Mouse (Mus musculus) forebrain, embryonic 14.5 days (tissue): Measurements from ENCODE around the gene Cramp1l. TPM values are rescaled to one million over a fixed set of nuclear protein-coding genes. Genes with fewer than 3 reads are reported as not detected.
A peak's percentile ranks its signal among the peaks of the same experiment; 100 is the strongest.

Experiments used
- ATAC-seq: fragments of 200-750 bp; cut with Nextera tagmentation; 2 replicates; pipeline ENCODE4 v1.8.0; 2017; ENCODE audit warnings: mild to moderate bottlenecking, moderate library complexity
- DNase-seq: peaks from one replicate; pipeline ENCODE4 v3.0.0-alpha.2; 2015; ENCODE audit warnings: low spot score
- H3K27ac ChIP-seq: fragments of 300-500 bp; sonication (generic); 2 replicates; pipeline ENCODE4 v1.5.1; 2014; ENCODE audit warnings: low read depth, mild to moderate bottlenecking, control low read depth, low read length, moderate library complexity
- H3K27me3 ChIP-seq: fragments of 300-500 bp; sonication (generic); replicated peaks from 2 replicates; pipeline ENCODE4 v1.6.1; 2014; ENCODE audit warnings: low read length, control low read depth, mixed read lengths; ENCODE audit not compliant: control insufficient read depth, insufficient read depth
- H3K36me3 ChIP-seq: fragments of 300-500 bp; sonication (generic); 2 replicates; pipeline ENCODE4 v1.6.1; 2014; ENCODE audit warnings: low read length, control low read depth; ENCODE audit not compliant: control insufficient read depth, insufficient read depth
- H3K4me1 ChIP-seq: fragments of 300-500 bp; sonication (generic); 2 replicates; pipeline ENCODE4 v1.6.1; 2014; ENCODE audit warnings: antibody characterized with exemption, low read length, control low read depth; ENCODE audit not compliant: control insufficient read depth, insufficient read depth
- H3K4me2 ChIP-seq: fragments of 300-500 bp; sonication (generic); 2 replicates; pipeline ENCODE4 v1.6.1; 2014; ENCODE audit warnings: mild to moderate bottlenecking, control low read depth, low read length
- H3K4me3 ChIP-seq: fragments of 300-500 bp; sonication (generic); 2 replicates; pipeline ENCODE4 v1.5.1; 2014; ENCODE audit warnings: low read depth, low read length, control low read depth
- H3K9ac ChIP-seq: fragments of 300-500 bp; sonication (generic); 2 replicates; pipeline ENCODE4 v1.6.1; 2014; ENCODE audit warnings: mild to moderate bottlenecking, low read length, control low read depth, moderate library complexity
- H3K9me3 ChIP-seq: fragments of 300-500 bp; sonication (generic); replicated peaks from 2 replicates; pipeline ENCODE4 v1.6.1; 2016; ENCODE audit warnings: low read length, control low read depth, mixed read lengths; ENCODE audit not compliant: control insufficient read depth
- WGBS: fragments of 180-500 bp; shearing (Covaris S2); extraction: QIAGEN DNeasy Blood & Tissue Kit; methylation state at CpG from one replicate; pipeline ENCODE4 v1.1.7; 2014; 5-methylcytosine and 5-hydroxymethylcytosine counted together
- polyA plus RNA-seq: library from polyadenylated mRNA; unstranded; fragments of >200 nt; fragmentation: Nextera tagmentation; extraction: Ambion mirVana; gene quantifications from 2 replicates; pipeline ENCODE4 v1.2.1, GENCODE M21; 2014

Cramp1l gene
- polyA plus RNA-seq, 1 experiment from 2014 or later: 5.4 TPM

- H3K4me1 ChIP-seq: no peaks in the 10 kb centered on the region
- no peak for ATAC-seq
- H3K27ac ChIP-seq: no peak overlapping the region
- H3K9me3 ChIP-seq: no peaks in the 10 kb centered on the region
- WGBS: 81% methylated on average over 7 of the region's 7 CpGs
- H3K4me3 ChIP-seq: no peak overlapping the region
- no peak overlapping the region for H3K4me2 ChIP-seq
- peaks cover 37% of the 10 kb centered on the region for H3K36me3 ChIP-seq
- no peak overlapping the region for H3K9ac ChIP-seq
- no peak for DNase-seq
- H3K27me3 ChIP-seq: no peaks in the 10 kb centered on the region
Measured at GRCm38 (mm10) chr17:25044879-25045278, 29.3 kb upstream of the Cramp1l start.

- DNase-seq: no peak
- H3K36me3 ChIP-seq: peaks cover 53% of the 10 kb centered on the region
- 60% methylated on average over 4 of the region's 4 CpGs for WGBS
Measured at GRCm38 (mm10) chr17:25036183-25036582, 20.6 kb upstream of the Cramp1l start.

GRCm38 (mm10) chr17:25016292-25017132 lies 924 bp upstream of the Cramp1l start:
- Histone ChIP-seq H3K27ac (peak overlapping the region; percentile 80), H3K36me3 (peaks cover 14% of the 10 kb centered on the region), H3K4me2 (peak overlapping the region; percentile 92), H3K4me3 (peak overlapping the region; percentile 98), H3K4me1 (peaks cover 15% of the 10 kb centered on the region), H3K27me3 (no peaks in the 10 kb centered on the region), H3K9ac (peak overlapping the region; percentile 77), H3K9me3 (no peaks in the 10 kb centered on the region)
- DNase-seq: peak; percentile 86
- WGBS: under 1% methylated on average over 55 of the region's 55 CpGs
- peak; percentile 86 for ATAC-seq

More at GRCm38 (mm10) chr17:25036183-25036582, 20.6 kb upstream of the Cramp1l start:
- Histone ChIP-seq H3K9ac (no peak overlapping the region), H3K4me3 (no peak overlapping the region), H3K27ac (no peak overlapping the region), H3K4me1 (no peaks in the 10 kb centered on the region), H3K9me3 (no peaks in the 10 kb centered on the region), H3K27me3 (no peaks in the 10 kb centered on the region), H3K4me2 (no peak overlapping the region)
- no peak for ATAC-seq

DNA sequence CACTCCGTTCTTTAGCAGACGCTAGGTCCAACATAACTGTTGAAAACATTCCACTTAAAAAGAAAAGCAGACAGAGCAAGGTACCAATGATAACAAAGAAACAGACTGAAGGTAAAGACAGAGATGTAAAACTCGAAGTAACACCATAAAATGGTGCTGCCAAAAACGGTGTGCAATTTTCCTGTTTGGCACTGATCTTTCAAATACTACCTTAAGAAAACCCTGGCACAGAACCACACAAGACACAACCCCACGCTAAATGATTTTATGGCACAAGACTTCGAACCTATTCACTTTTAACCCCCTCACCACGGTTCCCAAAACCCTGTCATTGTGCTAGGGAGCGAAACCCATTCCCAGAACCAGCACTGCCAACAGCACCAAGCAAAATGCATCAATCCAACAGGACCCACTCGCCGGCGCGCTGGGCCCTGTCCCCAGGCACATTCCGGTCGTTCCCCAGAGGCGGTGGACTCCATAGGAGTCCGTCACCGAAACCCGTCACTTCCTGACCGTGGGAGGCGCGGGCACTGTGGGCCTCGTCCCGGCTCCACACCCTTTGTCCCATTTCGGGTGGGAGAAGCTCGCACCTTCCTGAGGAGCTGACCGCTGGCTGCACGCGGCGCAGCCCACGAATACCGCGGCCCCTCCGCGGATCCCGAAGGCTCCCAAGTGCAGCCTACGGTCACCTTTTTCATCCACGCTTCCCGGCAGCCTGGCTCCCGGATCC lies 582 bp downstream of the Cramp1l start:
- H3K4me3 ChIP-seq: peak overlapping the region; percentile 98
- H3K4me1 ChIP-seq: peaks cover 15% of the 10 kb centered on the region
- peaks cover 26% of the 10 kb centered on the region for H3K36me3 ChIP-seq
- H3K27ac ChIP-seq: peak overlapping the region; percentile 80
- H3K27me3 ChIP-seq: no peaks in the 10 kb centered on the region
- H3K9me3 ChIP-seq: no peaks in the 10 kb centered on the region
- H3K4me2 ChIP-seq: peak overlapping the region; percentile 98
- WGBS: under 1% methylated on average over 39 of the region's 39 CpGs
- DNase-seq (peak; percentile 10), ATAC-seq (peak; percentile 10; the same call in 1 of the 2 replicates)
- peak overlapping the region; percentile 94 for H3K9ac ChIP-seq

- peak overlapping the region; percentile 98 for H3K4me2 ChIP-seq
- H3K36me3 ChIP-seq: peaks cover 35% of the 10 kb centered on the region
- under 1% methylated on average over 77 of the region's 81 CpGs for WGBS
- no peaks in the 10 kb centered on the region for H3K9me3 ChIP-seq
- peak; percentile 4 for DNase-seq
- peak overlapping the region; percentile 98 for H3K4me3 ChIP-seq
- no peak for ATAC-seq
- peak overlapping the region; percentile 60; the same call in 1 of the 2 replicates for H3K27ac ChIP-seq
- H3K27me3 ChIP-seq: no peaks in the 10 kb centered on the region
- H3K4me1 ChIP-seq: peaks cover 15% of the 10 kb centered on the region
- H3K9ac ChIP-seq: peak overlapping the region; percentile 94
Measured at GRCm38 (mm10) chr17:25013606-25014501, 1.7 kb downstream of the Cramp1l start.

DNA sequence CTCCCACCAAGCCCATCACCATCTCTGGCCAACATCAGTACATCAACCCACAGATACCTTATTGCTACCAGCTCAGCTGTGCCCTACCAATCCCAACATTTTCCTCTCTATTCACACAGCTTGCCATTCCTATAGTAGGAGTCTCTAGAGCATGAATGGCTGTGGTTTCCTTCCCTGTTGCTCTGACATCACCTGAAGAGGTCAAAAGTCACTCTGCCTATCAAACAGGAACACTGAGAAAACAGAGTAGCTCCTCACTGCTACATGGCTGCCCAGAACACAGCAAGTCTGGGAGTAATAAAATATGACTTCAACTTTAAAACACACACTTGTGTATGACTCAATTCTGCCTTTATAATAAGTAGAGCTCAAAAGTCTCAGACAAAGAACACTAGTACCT lies 8.1 kb downstream of the Cramp1l start:
- no peaks in the 10 kb centered on the region for H3K4me1 ChIP-seq
- H3K4me2 ChIP-seq: no peak overlapping the region
- DNase-seq: no peak
- H3K27ac ChIP-seq: no peak overlapping the region
- ATAC-seq: no peak
- H3K9me3 ChIP-seq: no peaks in the 10 kb centered on the region
- peaks cover 62% of the 10 kb centered on the region for H3K36me3 ChIP-seq
- no peak overlapping the region for H3K4me3 ChIP-seq
- no peak overlapping the region for H3K9ac ChIP-seq
- H3K27me3 ChIP-seq: no peaks in the 10 kb centered on the region

- Histone ChIP-seq H3K36me3 (peaks cover 56% of the 10 kb centered on the region), H3K4me3 (no peak overlapping the region), H3K4me1 (no peaks in the 10 kb centered on the region), H3K27ac (no peak overlapping the region), H3K9ac (no peak overlapping the region), H3K9me3 (no peaks in the 10 kb centered on the region), H3K27me3 (no peaks in the 10 kb centered on the region), H3K4me2 (no peak overlapping the region)
- 97% methylated on average over 3 of the region's 3 CpGs for WGBS
- DNase-seq: no peak
- ATAC-seq: no peak
Measured at GRCm38 (mm10) chr17:25005102-25005501, 10.5 kb downstream of the Cramp1l start.

GRCm38 (mm10) chr17:24994721-24995120 lies 20.9 kb downstream of the Cramp1l start:
- 96% methylated on average over 6 of the region's 6 CpGs for WGBS
- H3K4me1 ChIP-seq: no peaks in the 10 kb centered on the region
- peaks cover 93% of the 10 kb centered on the region for H3K36me3 ChIP-seq
- no peaks in the 10 kb centered on the region for H3K27me3 ChIP-seq
- H3K4me3 ChIP-seq: no peak overlapping the region
- no peak overlapping the region for H3K4me2 ChIP-seq
- no peaks in the 10 kb centered on the region for H3K9me3 ChIP-seq
- DNase-seq (no peak), ATAC-seq (no peak)
- H3K27ac ChIP-seq: no peak overlapping the region
- no peak overlapping the region for H3K9ac ChIP-seq
